Mouse (Mus musculus): ENCODE results near the gene Cops7a.

- TF ChIP-seq CTCF (IDR thresholded peaks at IDR 0.05; ENCODE audit: borderline replicate concordance, control insufficient read depth, extremely low read depth, insufficient read depth, low read length, poor library complexity) = no peak
- TF ChIP-seq POLR2A (IDR thresholded peaks at IDR 0.05; ENCODE audit: control insufficient read depth, extremely low read depth, insufficient read depth, low read length, poor library complexity) = no peak
Measured at GRCm38 (mm10) chr6:124925173-124925793, 40.1 kb downstream of the Cops7a start.
